Mouse (Mus musculus) CD4-positive, CD25-positive, alpha-beta regulatory T cell (primary cell): ENCODE data around the gene Hao2. TPM values are rescaled to one million over a fixed set of nuclear protein-coding genes. Genes with fewer than 3 reads are reported as not detected.

ENCODE experiments used
- polyA plus RNA-seq: library from polyadenylated mRNA; unstranded; fragments of 100-300 nt; shearing (Covaris generic); gene quantifications from one replicate; pipeline ENCODE4 v1.2.1, GENCODE M21; 2017

Gene Hao2
- not detected for polyA plus RNA-seq

GRCm38 (mm10) chr3:98893057-98893772 is at the start of gene Hao2:
Gene Hao2 (minus strand): TSS chr3:98893239.

GRCm38 (mm10) chr3:98859576-98859975 is 33.5 kb downstream of the Hao2 start, which contains the start of gene Hsd3b1:
Gene Hsd3b1 (minus strand): TSS chr3:98859794.

Other genes starting within 250 kb of the Hao2 start
- not detected for gene Hsd3b2, start 168.7 kb downstream of the Hao2 start, polyA plus RNA-seq
- gene Hsd3b3, start 130.1 kb downstream of the Hao2 start, polyA plus RNA-seq = 0.05 TPM
- gene Hsd3b6, start 78.8 kb downstream of the Hao2 start, polyA plus RNA-seq = not detected
- gene Hsd3b1, start 33.4 kb downstream of the Hao2 start, polyA plus RNA-seq = not detected
- 4.9 TPM for gene Wars2, start 247.8 kb upstream of the Hao2 start, polyA plus RNA-seq